ENCODE assay signal across 23 mouse cellular contexts in the genomic region with DNA sequence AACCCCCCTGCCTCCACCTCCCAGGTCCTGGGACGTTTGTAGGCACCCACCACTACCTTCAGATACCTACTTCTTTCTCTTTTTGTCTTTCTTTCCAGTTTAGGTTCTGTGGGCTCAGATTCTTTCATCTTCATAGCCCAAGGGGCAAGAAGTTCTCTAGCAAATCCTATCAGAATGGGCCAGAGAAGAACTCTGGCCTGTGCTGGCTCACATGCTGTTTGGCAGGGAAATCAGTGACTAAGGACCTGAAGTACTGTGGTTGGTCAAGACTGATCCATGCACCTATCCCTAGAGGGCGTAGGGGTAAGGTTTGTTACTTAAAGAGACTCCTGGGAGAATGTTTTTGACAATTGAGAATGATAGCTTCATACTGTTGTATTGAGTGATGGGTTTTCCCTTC.
DNase-seq lines count a peak whose midpoint lies in the region; ATAC-seq and TF ChIP-seq lines count a peak whose summit lies in the region.
"Had no signal": no experiment of that assay in that cellular context is flagged by ENCODE, and none has a peak within 500 bp of the region (broad histone marks: within the 10 kb centered on the region; RNA-seq: fewer than 3 reads in every experiment).

No protein-coding gene starts in this region.

- H3K9ac ChIP-seq in intestine, postnatal 0 days (ENCODE audit: low read depth, low read length) = no peak overlapping the region
- no peak overlapping the region for H3K9ac ChIP-seq in intestine, embryonic 16.5 days (ENCODE audit: low read depth, low read length)
- no peak overlapping the region for H3K9ac ChIP-seq in forebrain, embryonic 12.5 days
- H3K9ac ChIP-seq: heart, embryonic 13.5 days; hindbrain, embryonic 12.5 days; limb, embryonic 13.5 days; liver, embryonic 13.5 days; lung, embryonic 14.5 days; stomach, embryonic 15.5 days had no signal

- no peak for ATAC-seq in intestine, postnatal 0 days
- ATAC-seq in intestine, embryonic 16.5 days = no peak
- no peak for ATAC-seq in forebrain, embryonic 12.5 days (ENCODE audit: low FRiP score)
- ATAC-seq: forebrain, embryonic 16.5 days; midbrain, embryonic 16.5 days had no signal

- H3K27ac ChIP-seq in intestine, postnatal 0 days (ENCODE audit: low read depth, low read length) = no peak overlapping the region
- H3K27ac ChIP-seq in intestine, embryonic 16.5 days (ENCODE audit: low read length) = no peak overlapping the region
- H3K27ac ChIP-seq in forebrain, embryonic 12.5 days = no peak overlapping the region
- H3K27ac ChIP-seq: heart, embryonic 13.5 days; hindbrain, embryonic 12.5 days; limb, embryonic 13.5 days; liver, embryonic 13.5 days; midbrain, embryonic 10.5 days; stomach, embryonic 15.5 days had no signal

- no peak overlapping the region for H3K4me3 ChIP-seq in intestine, postnatal 0 days (ENCODE audit: low read depth, low read length)
- no peak overlapping the region for H3K4me3 ChIP-seq in intestine, embryonic 16.5 days (ENCODE audit: low read length)
- no peak overlapping the region for H3K4me3 ChIP-seq in forebrain, embryonic 12.5 days (replicated peaks)
- H3K4me3 ChIP-seq: heart, embryonic 13.5 days; hindbrain, embryonic 12.5 days; limb, embryonic 13.5 days; liver, embryonic 13.5 days; midbrain, embryonic 10.5 days; myocyte; stomach, embryonic 15.5 days had no signal

- TF ChIP-seq CTCF in intestine, postnatal 0 days (IDR thresholded peaks at IDR 0.05; ENCODE audit: low read depth) = peak; percentile 32

- WGBS in intestine, postnatal 0 days = 55% methylated on average over 2 of the region's 2 CpGs
- 64% methylated on average over 2 of the region's 2 CpGs for WGBS in intestine, embryonic 16.5 days
- 47% methylated on average over 2 of the region's 2 CpGs for WGBS in forebrain, embryonic 12.5 days

- no peaks in the 10 kb centered on the region for H3K27me3 ChIP-seq in intestine, postnatal 0 days (replicated peaks; ENCODE audit: control insufficient read depth, insufficient read depth, low read length)
- no peaks in the 10 kb centered on the region for H3K27me3 ChIP-seq in intestine, embryonic 16.5 days (replicated peaks; ENCODE audit: control insufficient read depth, insufficient read depth, low read length)
- no peaks in the 10 kb centered on the region for H3K27me3 ChIP-seq in forebrain, embryonic 12.5 days
- H3K27me3 ChIP-seq: heart, embryonic 13.5 days; hindbrain, embryonic 12.5 days; limb, embryonic 13.5 days; stomach, embryonic 15.5 days had no signal

- H3K36me3 ChIP-seq in intestine, postnatal 0 days (ENCODE audit: control insufficient read depth, insufficient read depth) = no peaks in the 10 kb centered on the region
- no peaks in the 10 kb centered on the region for H3K36me3 ChIP-seq in intestine, embryonic 16.5 days (ENCODE audit: control insufficient read depth, insufficient read depth, low read length)
- H3K36me3 ChIP-seq in forebrain, embryonic 12.5 days (replicated peaks) = no peaks in the 10 kb centered on the region
- H3K36me3 ChIP-seq: heart, embryonic 13.5 days; hindbrain, embryonic 12.5 days; limb, embryonic 13.5 days; liver, embryonic 13.5 days; midbrain, embryonic 10.5 days; stomach, embryonic 15.5 days had no signal

- peak; percentile 36 to 61 for DNase-seq in kidney, postnatal 25 days
- DNase-seq in kidney, postnatal 10 days = no peak
- DNase-seq in 3T3-L1 (ENCODE audit: low read depth, low spot score) = peak; percentile 27
- peak; percentile 12 for DNase-seq in R1 (ENCODE audit: low read depth, low spot score)
- DNase-seq: adrenal gland, postnatal 25 days; cerebellum, adult 8-10 months; gastrocnemius, postnatal 10 days; layer of hippocampus, postnatal 36 days; liver, embryonic 13.5 days; lung, embryonic 14.5 days; thymus, adult 18-20 months; thymus, postnatal 36 days had no signal

- no peak overlapping the region for H3K4me2 ChIP-seq in intestine, postnatal 0 days (replicated peaks; ENCODE audit: low read depth)
- no peak overlapping the region for H3K4me2 ChIP-seq in intestine, embryonic 16.5 days (ENCODE audit: low read depth, low read length)
- no peak overlapping the region for H3K4me2 ChIP-seq in forebrain, embryonic 12.5 days
- H3K4me2 ChIP-seq: heart, embryonic 13.5 days; hindbrain, embryonic 12.5 days; limb, embryonic 13.5 days; liver, embryonic 13.5 days; lung, embryonic 14.5 days; stomach, embryonic 15.5 days had no signal

- H3K9me3 ChIP-seq in intestine, postnatal 0 days (ENCODE audit: control insufficient read depth) = no peaks in the 10 kb centered on the region
- H3K9me3 ChIP-seq in intestine, embryonic 16.5 days (ENCODE audit: control insufficient read depth, low read length) = no peaks in the 10 kb centered on the region
- no peaks in the 10 kb centered on the region for H3K9me3 ChIP-seq in forebrain, embryonic 12.5 days
- H3K9me3 ChIP-seq: hindbrain, embryonic 12.5 days; limb, embryonic 13.5 days; liver, embryonic 13.5 days; midbrain, embryonic 10.5 days; stomach, embryonic 15.5 days had no signal

- H3K4me1 ChIP-seq in intestine, postnatal 0 days (replicated peaks; ENCODE audit: control insufficient read depth, insufficient read depth, low read length) = no peaks in the 10 kb centered on the region
- H3K4me1 ChIP-seq in intestine, embryonic 16.5 days (ENCODE audit: control insufficient read depth, insufficient read depth, low read length) = peaks cover 7% of the 10 kb centered on the region; the same call in 1 of the 2 replicates
- no peaks in the 10 kb centered on the region for H3K4me1 ChIP-seq in forebrain, embryonic 12.5 days
- H3K4me1 ChIP-seq: hindbrain, embryonic 12.5 days; liver, embryonic 13.5 days; midbrain, embryonic 10.5 days had no signal
